17 mouse cellular contexts compared by ENCODE assay signal in the genomic region with DNA sequence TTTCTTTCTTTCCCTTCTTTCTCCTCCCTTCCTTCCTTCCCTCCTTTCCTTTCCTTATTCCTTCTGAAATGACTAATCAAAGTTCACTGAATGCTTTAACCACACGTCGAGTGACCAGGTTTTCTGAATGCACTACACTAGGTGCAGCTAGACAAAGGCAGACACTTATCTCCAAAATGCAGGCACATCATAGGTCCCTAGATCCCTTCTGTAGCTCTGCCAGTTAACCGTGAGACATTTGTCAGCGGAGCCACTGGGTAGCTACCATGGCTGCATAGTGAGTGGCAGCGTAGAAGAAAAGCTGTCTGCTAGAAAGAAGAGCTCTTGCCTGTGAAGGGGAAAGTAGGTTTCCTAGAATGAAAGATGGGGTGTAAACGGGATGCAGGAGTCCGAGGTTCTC.
"Had no signal": no experiment of that assay in that cellular context is flagged by ENCODE, and none has a peak within 500 bp of the region (broad histone marks: within the 10 kb centered on the region; RNA-seq: fewer than 3 reads in every experiment).

No protein-coding gene starts in this region.

- H3K9me3 ChIP-seq: megakaryocyte, embryonic 14.5 days; midbrain, embryonic 13.5 days; midbrain, embryonic 15.5 days; neural tube, embryonic 12.5 days; stomach, embryonic 15.5 days had no signal

- ATAC-seq: liver, postnatal 0 days; lung, postnatal 0 days; midbrain, embryonic 13.5 days; midbrain, embryonic 15.5 days had no signal

- H3K27ac ChIP-seq: macrophage; midbrain, embryonic 13.5 days; midbrain, embryonic 15.5 days; neural tube, embryonic 12.5 days; stomach, embryonic 15.5 days; stomach, postnatal 0 days had no signal

- H3K4me2 ChIP-seq: lung, embryonic 14.5 days; midbrain, embryonic 11.5 days; midbrain, embryonic 13.5 days; midbrain, embryonic 15.5 days; neural tube, embryonic 12.5 days; stomach, embryonic 15.5 days had no signal

- H3K4me3 ChIP-seq: megakaryocyte, embryonic 14.5 days; midbrain, embryonic 13.5 days; midbrain, embryonic 15.5 days; neural tube, embryonic 12.5 days; stomach, embryonic 15.5 days had no signal

- DNase-seq: liver, postnatal 0 days; lung, embryonic 14.5 days; lung, postnatal 14 days; lung, postnatal 36 days; right cerebral cortex, postnatal 14 days; thymus, adult 2 months; thymus, postnatal 25 days; thymus, postnatal 4 days had no signal

- H3K27me3 ChIP-seq: midbrain, embryonic 13.5 days; midbrain, embryonic 15.5 days; neural tube, embryonic 12.5 days; stomach, embryonic 15.5 days had no signal

- H3K4me1 ChIP-seq: stomach, embryonic 15.5 days had no signal

- H3K9ac ChIP-seq: liver, postnatal 0 days; lung, embryonic 14.5 days; midbrain, embryonic 13.5 days; midbrain, embryonic 15.5 days; neural tube, embryonic 12.5 days; stomach, embryonic 15.5 days had no signal

- H3K36me3 ChIP-seq: midbrain, embryonic 13.5 days; midbrain, embryonic 15.5 days; neural tube, embryonic 12.5 days; stomach, embryonic 15.5 days had no signal
